Mouse (Mus musculus) forebrain, embryonic 11.5 days (tissue): Measurements from ENCODE around the gene Gm21783. TPM values are rescaled to one million over a fixed set of nuclear protein-coding genes. Genes with fewer than 3 reads are reported as not detected.
"Not testable (repeated sequence)": the region's sequence is repeated elsewhere in the genome, so short reads cannot be mapped to it uniquely, and the experiment has no call there.

Source experiments
- ATAC-seq: fragments of 200-750 bp; cut with Nextera tagmentation; replicated peaks from 2 replicates; pipeline ENCODE4 v1.8.0; 2017; ENCODE audit warnings: moderate TSS enrichment; ENCODE audit not compliant: low FRiP score
- DNase-seq: peaks from one replicate; pipeline ENCODE4 v3.0.0-alpha.2; 2017; ENCODE audit warnings: low spot score
- H3K27ac ChIP-seq: fragments of 300-500 bp; sonication (generic); 2 replicates; pipeline ENCODE4 v1.5.1; 2014; ENCODE audit warnings: low read depth, low read length
- H3K27me3 ChIP-seq: fragments of 300-500 bp; sonication (generic); 2 replicates; pipeline ENCODE4 v1.6.1; 2014; ENCODE audit warnings: mild to moderate bottlenecking, low read length, mixed read lengths; ENCODE audit not compliant: control insufficient read depth, insufficient read depth
- H3K36me3 ChIP-seq: fragments of 300-500 bp; sonication (generic); 2 replicates; pipeline ENCODE4 v1.6.1; 2014; ENCODE audit warnings: mild to moderate bottlenecking, low read length, moderate library complexity, mixed read lengths; ENCODE audit not compliant: control insufficient read depth, insufficient read depth
- H3K4me1 ChIP-seq: fragments of 300-500 bp; sonication (generic); replicated peaks from 2 replicates; pipeline ENCODE4 v1.6.1; 2014; ENCODE audit warnings: low read length, mixed read lengths; ENCODE audit not compliant: control insufficient read depth, insufficient read depth
- H3K4me2 ChIP-seq: fragments of 300-500 bp; sonication (generic); 2 replicates; pipeline ENCODE4 v1.6.1; 2014; ENCODE audit warnings: low read depth, mild to moderate bottlenecking, low read length, moderate library complexity, mixed read lengths; ENCODE audit not compliant: severe bottlenecking
- H3K4me3 ChIP-seq: fragments of 300-500 bp; sonication (generic); 2 replicates; pipeline ENCODE4 v1.5.1; 2014; ENCODE audit warnings: low read depth, low read length
- H3K9ac ChIP-seq: fragments of 300-500 bp; sonication (generic); 2 replicates; pipeline ENCODE4 v1.6.1; 2014; ENCODE audit warnings: low read length
- H3K9me3 ChIP-seq: fragments of 300-500 bp; sonication (generic); 2 replicates; pipeline ENCODE4 v1.6.1; 2016; ENCODE audit warnings: low read length, mixed read lengths; ENCODE audit not compliant: control insufficient read depth
- WGBS: fragments of 180-500 bp; shearing (Covaris S2); extraction: QIAGEN DNeasy Blood & Tissue Kit; methylation state at CpG from one replicate; pipeline ENCODE4 v1.1.7; 2014; 5-methylcytosine and 5-hydroxymethylcytosine counted together
- polyA plus RNA-seq: library from polyadenylated mRNA; unstranded; fragments of >200 nt; fragmentation: Nextera tagmentation; extraction: Ambion mirVana; gene quantifications from 2 replicates; pipeline ENCODE4 v1.2.1, GENCODE M21; 2014

The Gm21783 gene
- not detected in 2 replicates for polyA plus RNA-seq

DNA sequence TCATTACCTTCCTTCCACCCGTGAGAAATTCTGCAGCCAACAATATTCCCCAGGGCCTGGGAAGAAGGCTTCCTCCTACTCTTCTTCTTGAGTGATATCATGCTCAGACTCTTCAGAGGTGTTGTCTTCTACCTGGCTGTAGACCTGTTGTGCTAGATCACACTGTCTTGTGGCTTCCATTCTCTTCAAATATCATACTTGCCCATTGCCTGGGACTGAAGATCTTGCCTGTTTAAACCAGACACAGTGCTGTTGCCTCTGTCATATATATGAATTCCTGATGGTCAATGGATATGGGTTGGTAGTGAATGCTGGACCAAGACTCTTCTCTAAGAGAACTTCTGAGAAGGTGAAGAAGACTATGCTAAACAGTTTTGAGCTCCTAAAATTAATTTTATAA, at the start of gene Gm21783:
Gm21783 (minus strand) TSS at position 101 of the 400 bp plus-strand sequence.
- H3K4me3 ChIP-seq, H3K27me3 ChIP-seq, H3K9me3 ChIP-seq, H3K4me2 ChIP-seq, H3K4me1 ChIP-seq, ATAC-seq, DNase-seq, H3K9ac ChIP-seq, H3K27ac ChIP-seq, H3K36me3 ChIP-seq: not testable (repeated sequence)
- WGBS: no CpG with 5 or more reads among the region's 1 CpGs
